Mouse (Mus musculus): ENCODE results near the gene Cebpb. TPM values are rescaled to one million over a fixed set of nuclear protein-coding genes. Genes with fewer than 3 reads are reported as not detected.

Gene Cebpb
- polyA plus RNA-seq, 1 experiment from 2014 or later, result 0.15 TPM

DNA sequence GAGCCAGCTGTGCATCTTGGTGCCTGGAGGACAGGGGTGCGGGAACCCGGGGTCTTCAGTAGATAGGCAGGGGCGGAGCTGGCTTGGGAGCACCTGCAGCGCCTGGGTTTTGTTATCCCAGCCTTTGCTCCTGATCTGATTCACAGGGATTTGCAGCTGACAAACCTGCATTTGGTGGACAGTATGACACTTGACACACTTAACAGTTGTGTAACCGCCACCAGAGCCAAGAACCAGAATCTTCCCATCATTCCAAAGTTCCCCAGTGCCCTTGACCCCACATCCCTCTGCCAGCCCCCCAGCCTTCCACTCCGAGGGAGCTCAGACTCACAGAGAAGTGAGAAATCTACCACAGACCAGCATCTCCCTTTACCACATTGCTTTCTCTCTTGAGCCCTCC is 33.8 kb downstream of the Cebpb start:
- Histone ChIP-seq H3K4me2 (ENCODE audit: low read length) (no peak overlapping the region), H3K36me3 (ENCODE audit: control insufficient read depth, insufficient read depth, low read length) (no peaks in the 10 kb centered on the region), H3K9ac (ENCODE audit: low read depth, low read length) (no peak overlapping the region; the same call in 1 of the 2 replicates), H3K27me3 (replicated peaks; ENCODE audit: control insufficient read depth, insufficient read depth, low read length) (no peaks in the 10 kb centered on the region), H3K9me3 (ENCODE audit: control insufficient read depth, low read length) (no peaks in the 10 kb centered on the region), H3K4me3 (ENCODE audit: low read length) (no peak overlapping the region), H3K27ac (ENCODE audit: low read depth, low read length) (no peak overlapping the region), H3K4me1 (ENCODE audit: control insufficient read depth, insufficient read depth, low read depth, low read length) (no peaks in the 10 kb centered on the region; the same call in 1 of the 2 replicates)
- WGBS, result 73% methylated on average over 6 of the region's 6 CpGs
- no peak for ATAC-seq

DNA sequence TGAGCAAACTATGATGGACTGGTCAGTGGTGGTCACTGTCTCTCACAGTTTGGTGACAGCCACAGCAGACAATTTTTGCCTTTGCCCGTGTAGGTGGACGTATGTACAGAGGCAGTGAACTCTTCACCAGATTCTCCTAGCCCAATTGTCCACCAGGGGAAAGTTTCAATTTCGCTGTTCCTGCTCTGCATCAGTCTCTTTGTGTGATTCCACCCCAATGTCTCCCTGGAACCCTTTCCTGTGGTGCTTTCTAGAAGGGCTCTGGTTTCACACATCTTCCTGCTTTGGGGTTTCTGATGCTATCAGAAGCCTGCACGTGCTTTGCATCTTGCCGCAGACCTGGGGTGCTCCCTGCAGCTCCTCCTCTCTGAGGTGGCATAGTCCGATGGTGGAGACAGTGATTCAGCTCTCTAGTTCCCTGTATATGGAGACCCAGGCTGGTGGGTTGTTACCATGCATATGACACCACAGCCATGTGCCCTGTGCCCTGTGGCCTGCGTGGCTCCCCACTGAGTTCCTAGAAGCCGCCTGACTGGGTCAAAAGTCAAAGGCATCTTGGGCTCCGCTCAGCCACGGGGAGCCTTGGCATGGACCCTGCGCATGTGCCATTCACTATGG is 35.0 kb downstream of the Cebpb start:
- no peaks in the 10 kb centered on the region for H3K9me3 ChIP-seq (ENCODE audit: control insufficient read depth, low read length)
- H3K4me3 ChIP-seq (ENCODE audit: low read length), result no peak overlapping the region
- 81% methylated on average over 11 of the region's 11 CpGs for WGBS
- H3K27ac ChIP-seq (ENCODE audit: low read depth, low read length), result no peak overlapping the region
- no peaks in the 10 kb centered on the region; the same call in 1 of the 2 replicates for H3K4me1 ChIP-seq (ENCODE audit: control insufficient read depth, insufficient read depth, low read depth, low read length)
- no peaks in the 10 kb centered on the region for H3K36me3 ChIP-seq (ENCODE audit: control insufficient read depth, insufficient read depth, low read length)
- H3K27me3 ChIP-seq (replicated peaks; ENCODE audit: control insufficient read depth, insufficient read depth, low read length), result no peaks in the 10 kb centered on the region
- no peak for ATAC-seq
- H3K4me2 ChIP-seq (ENCODE audit: low read length), result no peak overlapping the region
- no peak overlapping the region for H3K9ac ChIP-seq (ENCODE audit: low read depth, low read length)

DNA sequence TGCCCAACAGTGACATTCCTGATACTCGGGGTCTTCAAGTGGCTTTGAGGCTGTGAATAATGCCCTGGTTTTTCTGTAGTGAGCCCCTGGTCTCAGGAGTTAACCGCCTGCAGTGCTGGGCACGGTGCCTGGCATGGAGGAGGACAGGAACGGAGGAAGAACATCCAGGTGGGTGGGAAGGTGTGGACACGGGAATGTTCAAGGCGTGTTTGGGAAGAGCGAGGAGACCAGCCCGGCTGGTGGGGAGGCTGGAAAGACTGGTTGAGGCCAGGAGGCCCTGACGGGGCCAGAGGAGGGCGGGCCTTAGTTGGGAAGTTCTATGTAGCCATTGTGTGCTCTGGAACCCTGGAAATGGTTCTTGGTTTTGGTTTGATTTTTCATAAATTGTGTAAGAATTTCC is 37.2 kb downstream of the Cebpb start:
- Histone ChIP-seq H3K27ac (ENCODE audit: low read depth, low read length) (no peak overlapping the region), H3K4me3 (ENCODE audit: low read length) (no peak overlapping the region), H3K9me3 (ENCODE audit: control insufficient read depth, low read length) (no peaks in the 10 kb centered on the region), H3K36me3 (ENCODE audit: control insufficient read depth, insufficient read depth, low read length) (no peaks in the 10 kb centered on the region), H3K9ac (ENCODE audit: low read depth, low read length) (no peak overlapping the region), H3K4me2 (ENCODE audit: low read length) (no peak overlapping the region), H3K4me1 (ENCODE audit: control insufficient read depth, insufficient read depth, low read depth, low read length) (no peaks in the 10 kb centered on the region; the same call in 1 of the 2 replicates), H3K27me3 (replicated peaks; ENCODE audit: control insufficient read depth, insufficient read depth, low read length) (no peaks in the 10 kb centered on the region)
- ATAC-seq, result no peak
- WGBS, result 92% methylated on average over 10 of the region's 10 CpGs

DNA sequence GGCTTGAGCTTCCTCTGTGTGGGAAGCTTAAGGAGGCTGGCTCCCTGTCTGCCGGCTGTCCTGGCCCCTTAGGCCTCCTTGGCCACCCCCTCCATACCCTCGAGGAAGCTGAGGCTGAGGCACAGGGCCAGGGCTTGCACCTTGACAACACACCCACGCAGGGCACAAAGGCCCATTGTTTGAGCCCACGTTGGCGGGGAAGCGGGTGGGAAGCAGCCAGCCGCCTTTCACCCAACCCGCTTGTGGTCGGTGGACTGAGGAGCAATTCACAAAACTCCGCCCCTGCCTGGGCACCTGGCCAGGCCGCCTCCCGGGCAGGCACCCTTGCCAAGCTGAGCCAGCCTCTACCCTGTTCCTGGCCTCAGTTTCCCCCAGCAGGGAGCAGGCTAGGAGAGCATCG is 38.4 kb downstream of the Cebpb start:
- 40% methylated on average over 13 of the region's 13 CpGs for WGBS
- H3K27me3 ChIP-seq (replicated peaks; ENCODE audit: control insufficient read depth, insufficient read depth, low read length), result no peaks in the 10 kb centered on the region
- no peak overlapping the region for H3K4me2 ChIP-seq (ENCODE audit: low read length)
- H3K4me1 ChIP-seq (ENCODE audit: control insufficient read depth, insufficient read depth, low read depth, low read length), result no peaks in the 10 kb centered on the region; the same call in 1 of the 2 replicates
- no peak overlapping the region for H3K4me3 ChIP-seq (ENCODE audit: low read length)
- H3K9ac ChIP-seq (ENCODE audit: low read depth, low read length), result no peak overlapping the region
- ATAC-seq, result peak; percentile 85
- H3K36me3 ChIP-seq (ENCODE audit: control insufficient read depth, insufficient read depth, low read length), result no peaks in the 10 kb centered on the region
- no peaks in the 10 kb centered on the region for H3K9me3 ChIP-seq (ENCODE audit: control insufficient read depth, low read length)
- no peak overlapping the region for H3K27ac ChIP-seq (ENCODE audit: low read depth, low read length)

DNA sequence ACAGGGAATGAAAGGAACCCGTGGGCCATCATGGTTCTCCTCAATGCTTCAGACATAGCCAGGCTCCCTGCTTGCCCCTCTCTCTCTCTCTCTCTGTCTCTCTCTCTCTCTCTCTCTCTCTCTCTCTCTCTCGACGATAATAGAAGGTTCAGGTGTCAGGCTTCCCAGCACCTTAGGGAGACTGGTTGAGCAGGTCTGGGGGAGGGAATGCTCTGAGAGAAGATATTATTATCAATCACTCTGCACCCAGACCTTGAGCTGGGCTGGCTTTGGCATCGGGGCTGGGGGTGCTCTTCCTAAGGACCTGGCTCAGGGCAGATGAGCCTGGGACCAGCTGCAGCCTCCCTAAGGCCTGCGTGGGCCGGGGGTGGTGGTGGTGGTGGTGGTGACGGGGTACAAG is 41.3 kb downstream of the Cebpb start:
- ATAC-seq, result no peak
- 83% methylated on average over 7 of the region's 7 CpGs for WGBS
- H3K27ac ChIP-seq (ENCODE audit: low read depth, low read length), result no peak overlapping the region

DNA sequence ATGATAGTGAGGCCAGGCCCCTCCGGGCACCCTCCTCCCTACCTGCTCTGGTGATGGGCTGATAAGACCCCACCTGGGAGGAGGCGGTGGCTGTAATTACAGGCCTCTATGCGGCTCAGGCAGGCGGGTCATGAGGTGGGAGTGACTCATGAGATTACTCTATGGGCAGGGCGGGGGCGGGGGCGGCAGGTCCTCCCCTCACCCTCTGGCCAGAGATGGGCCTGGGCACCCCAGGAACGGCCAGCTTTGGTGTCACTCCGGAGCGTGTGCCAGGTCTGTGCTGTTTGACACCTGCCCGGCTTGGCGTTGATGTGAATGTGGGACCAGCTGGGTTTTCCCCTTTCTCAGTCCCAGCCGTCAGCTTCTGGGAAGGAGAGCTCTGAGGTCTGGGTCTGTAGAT is 42.4 kb downstream of the Cebpb start:
- Histone ChIP-seq H3K9me3 (ENCODE audit: control insufficient read depth, low read length) (no peaks in the 10 kb centered on the region), H3K4me1 (ENCODE audit: control insufficient read depth, insufficient read depth, low read depth, low read length) (no peaks in the 10 kb centered on the region; the same call in 1 of the 2 replicates), H3K27me3 (replicated peaks; ENCODE audit: control insufficient read depth, insufficient read depth, low read length) (no peaks in the 10 kb centered on the region), H3K36me3 (ENCODE audit: control insufficient read depth, insufficient read depth, low read length) (no peaks in the 10 kb centered on the region), H3K9ac (ENCODE audit: low read depth, low read length) (no peak overlapping the region), H3K27ac (ENCODE audit: low read depth, low read length) (no peak overlapping the region), H3K4me3 (ENCODE audit: low read length) (no peak overlapping the region), H3K4me2 (ENCODE audit: low read length) (no peak overlapping the region)
- WGBS, result 71% methylated on average over 13 of the region's 13 CpGs
- ATAC-seq, result no peak

More for the DNA sequence above, 41.3 kb downstream of the Cebpb start:
- Histone ChIP-seq H3K9ac (ENCODE audit: low read depth, low read length) (no peak overlapping the region), H3K4me3 (ENCODE audit: low read length) (no peak overlapping the region), H3K9me3 (ENCODE audit: control insufficient read depth, low read length) (no peaks in the 10 kb centered on the region), H3K4me1 (ENCODE audit: control insufficient read depth, insufficient read depth, low read depth, low read length) (no peaks in the 10 kb centered on the region; the same call in 1 of the 2 replicates), H3K27me3 (replicated peaks; ENCODE audit: control insufficient read depth, insufficient read depth, low read length) (no peaks in the 10 kb centered on the region), H3K36me3 (ENCODE audit: control insufficient read depth, insufficient read depth, low read length) (no peaks in the 10 kb centered on the region), H3K4me2 (ENCODE audit: low read length) (no peak overlapping the region)

DNA sequence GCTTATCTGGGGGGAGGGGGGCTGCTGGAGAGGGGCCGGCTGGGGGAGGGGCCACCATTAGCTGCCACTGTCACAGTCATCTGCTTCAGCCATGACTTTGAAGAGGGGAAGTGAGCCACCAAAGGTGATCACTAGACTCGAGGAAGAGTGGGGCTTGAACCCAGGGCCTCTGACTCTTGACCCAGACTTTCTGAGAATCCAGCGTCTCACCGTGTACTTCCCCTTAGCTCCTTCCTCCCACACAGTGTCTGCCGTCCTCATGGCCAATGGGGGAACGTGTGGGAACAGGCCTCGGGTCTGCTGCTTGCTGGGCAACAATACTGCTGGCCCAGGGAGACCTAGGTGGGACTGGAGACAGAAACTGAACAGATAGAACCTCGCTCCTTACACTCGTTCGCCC is 46.1 kb downstream of the Cebpb start:
- H3K9me3 ChIP-seq (ENCODE audit: control insufficient read depth, low read length), result no peaks in the 10 kb centered on the region
- WGBS, result 75% methylated on average over 10 of the region's 10 CpGs
- no peaks in the 10 kb centered on the region for H3K4me1 ChIP-seq (ENCODE audit: control insufficient read depth, insufficient read depth, low read depth, low read length)
- ATAC-seq, result no peak
- H3K27ac ChIP-seq (ENCODE audit: low read depth, low read length), result no peak overlapping the region
- no peak overlapping the region for H3K4me2 ChIP-seq (ENCODE audit: low read length)
- no peaks in the 10 kb centered on the region for H3K27me3 ChIP-seq (replicated peaks; ENCODE audit: control insufficient read depth, insufficient read depth, low read length)
- H3K4me3 ChIP-seq (ENCODE audit: low read length), result no peak overlapping the region
- no peak overlapping the region for H3K9ac ChIP-seq (ENCODE audit: low read depth, low read length)
- H3K36me3 ChIP-seq (ENCODE audit: control insufficient read depth, insufficient read depth, low read length), result no peaks in the 10 kb centered on the region

DNA sequence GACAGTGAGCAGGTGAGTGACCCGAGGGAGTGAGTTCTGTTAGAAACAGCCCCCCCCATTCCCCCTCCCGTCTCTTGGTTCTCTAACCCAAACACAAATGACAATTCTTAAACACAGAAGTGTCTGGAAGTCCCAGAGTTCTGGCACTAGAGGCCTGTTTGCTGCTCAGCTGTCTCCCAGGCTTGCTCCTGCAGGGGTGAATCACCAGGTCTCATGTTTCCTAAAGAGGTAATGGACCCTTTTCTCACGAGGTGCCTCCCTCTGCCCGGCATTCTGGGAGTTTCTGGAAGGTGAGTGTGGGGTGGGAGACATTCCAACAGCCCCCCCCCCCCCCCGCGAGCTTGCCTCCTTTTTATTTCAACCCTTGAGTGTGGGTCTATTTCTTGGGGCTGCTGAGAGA is 50.3 kb downstream of the Cebpb start:
- Histone ChIP-seq H3K4me3 (ENCODE audit: low read length) (no peak overlapping the region), H3K9ac (ENCODE audit: low read depth, low read length) (no peak overlapping the region), H3K36me3 (ENCODE audit: control insufficient read depth, insufficient read depth, low read length) (no peaks in the 10 kb centered on the region), H3K27ac (ENCODE audit: low read depth, low read length) (no peak overlapping the region), H3K27me3 (replicated peaks; ENCODE audit: control insufficient read depth, insufficient read depth, low read length) (no peaks in the 10 kb centered on the region), H3K9me3 (ENCODE audit: control insufficient read depth, low read length) (no peaks in the 10 kb centered on the region), H3K4me1 (ENCODE audit: control insufficient read depth, insufficient read depth, low read depth, low read length) (no peaks in the 10 kb centered on the region; the same call in 1 of the 2 replicates), H3K4me2 (ENCODE audit: low read length) (no peak overlapping the region)
- no peak for ATAC-seq
- 49% methylated on average over 5 of the region's 6 CpGs for WGBS
